Mouse (Mus musculus) stomach, postnatal 0 days (tissue): Measurements from ENCODE around the gene Hist1h2bh. TPM values are rescaled to one million over a fixed set of nuclear protein-coding genes. Genes with fewer than 3 reads are reported as not detected.

ENCODE experiments used
- ATAC-seq: fragments of 200-750 bp; cut with Nextera tagmentation; 2 replicates; pipeline ENCODE4 v1.8.0; 2017; ENCODE audit not compliant: low FRiP score, low TSS enrichment
- DNase-seq: peaks from one replicate; pipeline ENCODE4 v3.0.0-alpha.2; 2016; ENCODE audit warnings: low spot score
- H3K27ac ChIP-seq: fragments of 300-500 bp; sonication (generic); replicated peaks from 2 replicates; pipeline ENCODE4 v1.5.1; 2014; ENCODE audit warnings: mild to moderate bottlenecking, control low read depth
- H3K27me3 ChIP-seq: fragments of 300-500 bp; sonication (generic); 2 replicates; pipeline ENCODE4 v1.6.1; 2014; ENCODE audit warnings: low read length; ENCODE audit not compliant: control insufficient read depth, insufficient read depth
- H3K36me3 ChIP-seq: fragments of 300-500 bp; sonication (generic); 2 replicates; pipeline ENCODE4 v1.6.1; 2014; ENCODE audit warnings: low read length, mixed read lengths; ENCODE audit not compliant: control insufficient read depth, insufficient read depth
- H3K4me1 ChIP-seq: fragments of 300-500 bp; sonication (generic); replicated peaks from 2 replicates; pipeline ENCODE4 v1.6.1; 2014; ENCODE audit warnings: antibody characterized with exemption; ENCODE audit not compliant: control insufficient read depth, insufficient read depth
- H3K4me2 ChIP-seq: fragments of 300-500 bp; sonication (generic); replicated peaks from 2 replicates; pipeline ENCODE4 v1.6.1; 2014; ENCODE audit warnings: low read depth, mild to moderate bottlenecking, control low read depth, moderate library complexity
- H3K4me3 ChIP-seq: fragments of 300-500 bp; sonication (generic); 2 replicates; pipeline ENCODE4 v1.5.1; 2014; ENCODE audit warnings: low read depth, low read length, control low read depth
- H3K9ac ChIP-seq: fragments of 300-500 bp; sonication (generic); 2 replicates; pipeline ENCODE4 v1.6.1; 2014; ENCODE audit warnings: mild to moderate bottlenecking, low read length, control low read depth, mixed read lengths
- H3K9me3 ChIP-seq: fragments of 300-500 bp; sonication (generic); 2 replicates; pipeline ENCODE4 v1.6.1; 2016; ENCODE audit warnings: low read length; ENCODE audit not compliant: control insufficient read depth
- CTCF ChIP-seq: IDR thresholded peaks from 2 replicates; pipeline ENCODE4 v1.5.1; 2016; ENCODE audit warnings: antibody characterized with exemption, low read depth, mild to moderate bottlenecking, moderate library complexity
- EP300 ChIP-seq: optimal IDR thresholded peaks from 2 replicates; pipeline ENCODE3; 2016; ENCODE audit warnings: antibody characterized with exemption
- WGBS: fragments of 180-500 bp; shearing (Covaris S2); extraction: QIAGEN DNeasy Blood & Tissue Kit; methylation state at CpG from one replicate; pipeline ENCODE4 v1.1.7; 2014; 5-methylcytosine and 5-hydroxymethylcytosine counted together
- polyA plus RNA-seq: library from polyadenylated mRNA; unstranded; fragments of >200 nt; fragmentation: Nextera tagmentation; extraction: Ambion mirVana; gene quantifications from 2 replicates; pipeline ENCODE4 v1.2.1, GENCODE M21; 2015

Gene Hist1h2bh
- polyA plus RNA-seq, 1 experiment from 2014 or later: 0.62 TPM

DNA sequence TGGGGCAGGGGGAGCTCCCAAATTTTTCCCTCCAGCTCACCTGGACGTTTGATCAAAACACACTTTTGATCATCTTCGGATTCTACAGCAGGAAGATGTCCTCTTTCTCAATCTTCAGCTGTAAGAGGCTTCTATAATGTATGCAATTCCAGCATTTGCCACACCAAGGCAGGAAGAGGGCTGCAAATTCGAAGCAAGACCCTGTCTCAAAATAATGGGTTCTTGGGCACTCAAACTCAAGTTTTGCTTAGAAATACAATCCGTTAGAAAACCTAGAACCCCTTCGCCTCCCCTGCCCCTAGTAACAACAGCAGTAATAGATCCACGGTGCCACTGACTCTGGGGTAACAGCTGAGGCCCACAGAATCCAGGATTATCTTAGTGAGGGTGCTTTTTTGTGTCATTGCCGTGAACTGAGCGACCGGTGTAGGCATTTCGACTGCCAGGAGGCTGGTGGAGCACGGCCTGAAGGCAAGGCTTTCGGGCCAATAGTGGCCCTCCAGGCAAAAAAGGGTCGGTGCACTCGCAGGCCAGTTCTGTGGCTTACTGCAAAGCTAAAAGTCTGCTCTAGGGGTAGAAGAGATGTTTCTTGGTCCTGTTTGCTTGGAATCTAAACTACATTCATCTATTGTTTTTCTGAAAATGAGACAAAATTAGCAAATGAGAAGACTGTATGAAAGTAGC is 37.4 kb downstream of the Hist1h2bh start:
- Histone ChIP-seq H3K27ac (no peak overlapping the region), H3K36me3 (no peaks in the 10 kb centered on the region), H3K4me2 (peak overlapping the region; percentile 30), H3K9me3 (no peaks in the 10 kb centered on the region), H3K27me3 (no peaks in the 10 kb centered on the region), H3K4me3 (no peak overlapping the region), H3K9ac (no peak overlapping the region), H3K4me1 (no peaks in the 10 kb centered on the region)
- 32% methylated on average over 14 of the region's 14 CpGs for WGBS
- TF ChIP-seq CTCF (no peak), EP300 (no peak)
- no peak for ATAC-seq
- DNase-seq: no peak

DNA sequence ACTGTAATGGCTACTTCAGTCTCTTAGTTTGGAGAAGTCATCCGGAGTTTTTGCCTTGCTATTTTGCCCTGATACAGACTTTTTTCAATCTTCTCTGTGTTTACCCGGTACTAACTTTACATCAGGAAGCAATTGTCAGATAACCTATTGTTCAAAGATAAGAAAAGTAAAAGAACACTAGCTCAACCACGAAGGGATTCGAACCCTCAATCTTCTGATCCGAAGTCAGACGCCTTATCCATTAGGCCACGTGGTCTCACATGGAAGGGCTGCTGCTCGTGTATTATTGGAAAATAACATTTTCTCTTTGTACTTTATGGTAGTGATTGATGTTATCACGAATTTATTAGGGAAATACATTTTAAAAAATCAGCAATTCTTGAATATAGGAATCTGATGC is 39.4 kb downstream of the Hist1h2bh start:
- Histone ChIP-seq H3K4me3 (no peak overlapping the region), H3K4me2 (no peak overlapping the region), H3K27ac (no peak overlapping the region), H3K9me3 (no peaks in the 10 kb centered on the region), H3K36me3 (no peaks in the 10 kb centered on the region), H3K4me1 (no peaks in the 10 kb centered on the region), H3K27me3 (no peaks in the 10 kb centered on the region), H3K9ac (no peak overlapping the region)
- ATAC-seq (no peak), DNase-seq (peak; percentile 38)
- no peak for TF ChIP-seq CTCF
- TF ChIP-seq EP300: no peak
- 7% methylated on average over 9 of the region's 9 CpGs for whole genome bisulfite sequencing

DNA sequence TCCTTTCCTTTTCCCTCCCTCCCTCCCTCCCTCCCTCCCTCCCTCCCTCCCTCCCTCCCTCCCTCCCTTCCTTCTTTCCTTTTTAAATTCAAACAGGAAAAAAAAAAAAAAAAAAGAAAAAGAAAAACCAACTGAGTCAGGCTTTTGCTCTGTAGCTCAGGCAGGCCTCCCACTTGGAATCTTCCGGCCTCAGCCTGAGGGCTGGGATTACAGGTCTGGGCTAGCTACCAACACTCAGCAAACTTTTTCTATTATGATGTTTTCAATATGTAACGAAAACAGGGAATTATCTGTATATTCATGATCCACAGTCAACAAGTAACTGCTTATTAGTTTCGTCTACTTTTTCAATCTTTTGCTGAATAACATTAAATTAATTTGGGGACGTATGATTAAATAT is 40.3 kb downstream of the Hist1h2bh start:
- Histone ChIP-seq H3K9me3 (no peaks in the 10 kb centered on the region), H3K9ac (no peak overlapping the region), H3K36me3 (no peaks in the 10 kb centered on the region), H3K4me1 (0 out of 2 replicates have a peak, but pooled peaks cover 2% of the 10 kb centered on the region), H3K27me3 (no peaks in the 10 kb centered on the region), H3K27ac (no peak overlapping the region), H3K4me2 (no peak overlapping the region), H3K4me3 (no peak overlapping the region)
- DNase-seq (no peak), ATAC-seq (no peak)
- 49% methylated on average over 4 of the region's 4 CpGs for WGBS
- TF ChIP-seq CTCF: no peak
- TF ChIP-seq EP300: no peak

DNA sequence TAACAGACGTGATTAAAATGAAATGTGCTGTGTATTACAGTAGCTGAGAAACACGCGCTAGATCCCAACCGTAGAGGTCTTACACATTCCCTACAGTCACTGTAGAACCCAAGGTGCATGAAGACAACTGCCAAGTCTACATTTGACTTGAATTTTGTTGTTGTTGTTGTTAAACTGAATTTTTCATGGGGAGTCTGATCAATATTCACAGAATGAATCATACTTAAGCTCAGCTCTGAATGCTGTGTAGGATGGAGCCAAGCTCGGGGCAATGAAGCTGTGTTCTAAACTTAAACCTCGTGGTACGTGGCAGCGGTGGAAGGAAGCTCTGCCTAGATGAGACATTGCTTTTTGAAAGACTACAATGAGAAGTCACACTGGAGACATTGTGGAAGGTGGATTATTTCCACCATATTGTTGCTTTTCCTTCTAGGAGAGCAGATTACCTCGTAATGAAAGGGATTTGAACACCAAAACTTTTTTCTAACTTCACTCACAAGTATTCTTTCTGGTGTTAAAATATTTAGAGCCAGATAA is 41.1 kb downstream of the Hist1h2bh start:
- Histone ChIP-seq H3K27me3 (no peaks in the 10 kb centered on the region), H3K9ac (no peak overlapping the region), H3K4me1 (0 out of 2 replicates have a peak, but pooled peaks cover 2% of the 10 kb centered on the region), H3K36me3 (no peaks in the 10 kb centered on the region), H3K4me3 (no peak overlapping the region), H3K27ac (no peak overlapping the region), H3K4me2 (no peak overlapping the region), H3K9me3 (no peaks in the 10 kb centered on the region)
- DNase-seq (no peak), ATAC-seq (no peak)
- TF ChIP-seq EP300 (no peak), CTCF (no peak)
- 44% methylated on average over 9 of the region's 9 CpGs for WGBS

DNA sequence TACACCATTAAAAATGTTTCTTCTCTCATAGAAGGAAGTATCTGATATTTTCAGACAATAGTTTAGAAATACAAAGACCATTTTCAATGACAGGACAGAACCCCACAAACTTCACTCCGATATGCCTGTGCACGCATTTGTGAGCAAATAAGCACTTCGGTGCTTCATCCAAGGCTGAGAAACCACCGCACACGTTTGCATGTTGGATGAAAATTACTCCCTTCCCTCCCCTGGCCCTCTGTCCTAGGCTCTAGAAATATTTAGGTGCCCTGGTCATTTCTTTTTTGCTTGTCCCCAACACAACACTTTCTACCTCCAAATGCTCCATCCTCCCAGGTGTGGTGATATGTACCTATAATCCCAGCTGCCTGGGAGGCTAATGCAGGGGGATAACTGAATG is 41.7 kb downstream of the Hist1h2bh start:
- Histone ChIP-seq H3K4me2 (no peak overlapping the region), H3K9me3 (no peaks in the 10 kb centered on the region), H3K9ac (no peak overlapping the region), H3K27ac (no peak overlapping the region), H3K4me3 (no peak overlapping the region), H3K36me3 (no peaks in the 10 kb centered on the region), H3K4me1 (0 out of 2 replicates have a peak, but pooled peaks cover 2% of the 10 kb centered on the region), H3K27me3 (no peaks in the 10 kb centered on the region)
- no peak for ATAC-seq
- no peak for DNase-seq
- TF ChIP-seq CTCF (no peak), EP300 (no peak)
- 20% methylated on average over 5 of the region's 5 CpGs for WGBS
